Mouse (Mus musculus): ENCODE measurements at regions not wholly inside any gene's neighbourhood (a gene's known extent, or its start where the extent isn't known, plus 50 kb on each side); places are given as distances from the start of the nearest gene placed in this dataset.

GRCm38 (mm10) chr4:82001406-82001732 is 558.8 kb upstream of the Mpdz start:
- TF ChIP-seq POLR2A (IDR thresholded peaks at IDR 0.05; ENCODE audit: control insufficient read depth in 1 of 2, insufficient read depth in 1 of 2, low read depth in 1 of 2, low read length in 2 of 2, poor library complexity in 1 of 2) (no peak), NELFE (IDR thresholded peaks at IDR 0.05; ENCODE audit: low read depth, low read length) (no peak), USF1 (IDR thresholded peaks at IDR 0.05; ENCODE audit: low read depth, low read length) (no peak), ZNF384 (IDR thresholded peaks at IDR 0.05; ENCODE audit: low read depth, low read length) (no peak), CHD2 (IDR thresholded peaks at IDR 0.05; ENCODE audit: low read length) (no peak), CTCF (IDR thresholded peaks at IDR 0.05 in 2 of 3, conservative IDR thresholded peaks at IDR 0.05 in 1 of 3; ENCODE audit: control insufficient read depth in 1 of 3, insufficient read depth in 1 of 3, low read depth in 2 of 3, low read length in 3 of 3, poor library complexity in 1 of 3, severe bottlenecking in 1 of 3) (no peak), ELF1 (IDR thresholded peaks at IDR 0.05; ENCODE audit: low read depth, low read length) (no peak), HCFC1 (IDR thresholded peaks at IDR 0.05; ENCODE audit: low read depth, low read length) (no peak), TBP (IDR thresholded peaks at IDR 0.05; ENCODE audit: low read depth, low read length) (no peak), GATA1 (IDR thresholded peaks at IDR 0.05; ENCODE audit: low read depth, low read length) (no peak), MAZ (IDR thresholded peaks at IDR 0.05; ENCODE audit: low read depth, low read length) (no peak)

Measured in MEL (cell line).